Mouse (Mus musculus): ENCODE results near the gene Zbtb20.

The Zbtb20 gene

DNA sequence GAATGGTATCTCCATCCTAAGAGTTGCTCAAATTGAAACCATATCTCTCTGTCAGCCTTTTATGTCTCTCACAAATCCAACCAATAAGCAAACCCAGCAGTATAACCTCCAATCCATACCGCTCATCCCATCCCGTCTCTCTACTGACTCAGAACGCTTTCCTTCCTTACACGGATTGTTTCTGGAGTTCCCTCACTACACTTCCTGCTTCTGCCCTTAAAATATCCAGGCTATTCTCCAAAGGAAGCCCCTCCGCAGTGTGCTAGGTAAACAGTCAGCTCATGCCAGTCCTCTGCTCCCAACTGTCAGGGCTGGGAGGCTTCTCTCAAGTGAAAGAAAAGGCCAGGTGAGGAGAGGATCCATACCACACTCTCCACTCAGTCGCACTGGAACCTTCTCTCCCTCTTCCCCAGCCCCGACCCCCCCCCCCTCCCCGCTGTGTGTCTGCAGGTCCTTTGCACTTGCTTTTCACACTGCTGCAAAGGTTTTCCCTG is 563.2 kb downstream of the Zbtb20 start:
- H3K36me3 ChIP-seq (ENCODE audit: control insufficient read depth, insufficient read depth, low read length, poor library complexity, severe bottlenecking), result no peaks in the 10 kb centered on the region
- H3K27me3 ChIP-seq (ENCODE audit: control insufficient read depth, insufficient read depth, low read length, poor library complexity, severe bottlenecking), result no peaks in the 10 kb centered on the region
- no peak for DNase-seq (ENCODE audit: low read depth, low spot score)

GRCm38 (mm10) chr16:43441392-43441791 is 565.7 kb downstream of the Zbtb20 start:
- Histone ChIP-seq H3K27me3 (ENCODE audit: control insufficient read depth, insufficient read depth, low read length, poor library complexity, severe bottlenecking) (no peaks in the 10 kb centered on the region), H3K36me3 (ENCODE audit: control insufficient read depth, insufficient read depth, low read length, poor library complexity, severe bottlenecking) (no peaks in the 10 kb centered on the region)
- DNase-seq (ENCODE audit: low read depth, low spot score), result no peak

DNA sequence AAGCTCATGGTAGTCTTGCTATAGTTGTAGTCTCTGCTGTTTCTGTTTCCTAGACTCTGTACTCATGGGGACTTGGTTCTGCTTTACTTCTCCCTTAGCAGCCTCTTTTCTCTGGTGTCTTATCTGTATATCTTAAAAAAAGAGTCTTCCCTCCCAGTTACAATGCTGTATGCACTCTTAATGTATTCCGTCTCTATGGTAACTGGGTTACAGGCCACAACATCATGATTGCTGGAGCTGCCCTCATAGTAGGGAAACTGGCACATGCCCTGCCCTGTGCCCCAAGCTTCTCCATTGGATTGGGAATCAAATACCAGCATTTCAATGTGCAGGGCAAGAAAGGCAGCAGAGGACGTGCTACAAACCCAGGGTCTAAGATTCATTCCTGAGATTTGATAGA is 567.4 kb downstream of the Zbtb20 start:
- Histone ChIP-seq H3K27me3 (ENCODE audit: control insufficient read depth, insufficient read depth, low read length, poor library complexity, severe bottlenecking) (no peaks in the 10 kb centered on the region), H3K36me3 (ENCODE audit: control insufficient read depth, insufficient read depth, low read length, poor library complexity, severe bottlenecking) (no peaks in the 10 kb centered on the region)
- DNase-seq (ENCODE audit: low read depth, low spot score), result no peak

- no peaks in the 10 kb centered on the region for H3K36me3 ChIP-seq (ENCODE audit: control insufficient read depth, insufficient read depth, low read length, poor library complexity, severe bottlenecking)
- H3K27me3 ChIP-seq (ENCODE audit: control insufficient read depth, insufficient read depth, low read length, poor library complexity, severe bottlenecking), result no peaks in the 10 kb centered on the region
- DNase-seq (ENCODE audit: low read depth, low spot score), result no peak
Measured at GRCm38 (mm10) chr16:43448141-43448981, 572.7 kb downstream of the Zbtb20 start.

DNA sequence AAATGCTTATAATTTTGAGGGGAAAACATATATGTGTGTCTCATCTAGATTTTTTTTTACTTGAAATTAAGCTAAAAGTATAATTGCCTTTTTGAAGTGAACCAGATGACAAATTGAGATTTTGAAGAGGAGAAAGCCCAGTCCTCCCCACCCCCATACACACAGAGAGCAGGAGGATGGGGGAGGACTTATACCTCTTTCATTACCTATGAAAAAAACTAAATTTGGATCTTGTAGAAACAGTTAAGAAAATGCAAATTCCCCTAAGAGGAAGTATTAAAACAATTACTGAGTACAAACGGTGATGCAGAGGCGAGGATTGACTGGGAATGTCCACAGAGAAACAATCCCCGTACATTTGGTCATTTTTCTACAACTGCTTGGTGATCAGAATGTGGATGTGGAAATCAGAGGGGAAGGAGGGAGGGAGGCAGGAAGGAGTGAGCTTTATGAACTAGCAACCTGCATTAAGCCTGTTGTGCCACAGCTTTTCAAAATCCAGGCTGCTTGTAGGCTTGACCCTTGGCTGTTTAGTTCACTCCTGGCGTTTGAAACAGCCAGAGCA is 578.8 kb downstream of the Zbtb20 start:
- Histone ChIP-seq H3K27me3 (ENCODE audit: control insufficient read depth, insufficient read depth, low read length, poor library complexity, severe bottlenecking) (no peaks in the 10 kb centered on the region), H3K36me3 (ENCODE audit: control insufficient read depth, insufficient read depth, low read length, poor library complexity, severe bottlenecking) (no peaks in the 10 kb centered on the region)
- no peak for DNase-seq (ENCODE audit: low read depth, low spot score)

GRCm38 (mm10) chr16:43456446-43457172 is 580.9 kb downstream of the Zbtb20 start:
- Histone ChIP-seq H3K36me3 (ENCODE audit: control insufficient read depth, insufficient read depth, low read length, poor library complexity, severe bottlenecking) (no peaks in the 10 kb centered on the region), H3K27me3 (ENCODE audit: control insufficient read depth, insufficient read depth, low read length, poor library complexity, severe bottlenecking) (no peaks in the 10 kb centered on the region)
- DNase-seq (ENCODE audit: low read depth, low spot score), result no peak

- Histone ChIP-seq H3K27me3 (ENCODE audit: control insufficient read depth, insufficient read depth, low read length, poor library complexity, severe bottlenecking) (no peaks in the 10 kb centered on the region), H3K36me3 (ENCODE audit: control insufficient read depth, insufficient read depth, low read length, poor library complexity, severe bottlenecking) (no peaks in the 10 kb centered on the region)
- DNase-seq (ENCODE audit: low read depth, low spot score), result no peak
Measured at GRCm38 (mm10) chr16:43457814-43458213, 582.1 kb downstream of the Zbtb20 start.

DNA sequence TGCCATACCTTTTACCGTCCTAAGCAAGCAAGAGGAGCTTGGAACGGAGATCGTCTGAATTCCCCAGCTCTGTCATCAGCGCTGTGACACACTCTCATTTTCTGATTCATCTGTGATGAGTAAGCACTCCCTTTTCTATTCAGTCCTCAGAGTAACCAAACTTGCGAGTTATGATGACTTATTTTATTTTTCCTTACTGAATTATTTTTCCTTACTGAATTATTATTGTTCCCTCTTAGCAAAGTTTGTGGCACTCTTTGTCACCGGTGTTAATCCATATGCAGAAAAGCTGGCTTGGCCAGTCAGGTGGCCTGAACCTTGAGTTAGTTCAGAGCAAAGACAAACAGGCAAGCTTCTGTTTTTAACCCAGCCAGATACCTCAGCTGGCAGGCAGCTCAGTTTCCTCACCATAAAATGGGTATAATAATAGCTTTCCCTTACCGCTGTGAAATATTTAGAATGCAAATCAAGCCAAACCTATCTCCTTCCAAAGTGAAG is 583.1 kb downstream of the Zbtb20 start:
- no peaks in the 10 kb centered on the region for H3K27me3 ChIP-seq (ENCODE audit: control insufficient read depth, insufficient read depth, low read length, poor library complexity, severe bottlenecking)
- DNase-seq (ENCODE audit: low read depth, low spot score), result no peak

DNA sequence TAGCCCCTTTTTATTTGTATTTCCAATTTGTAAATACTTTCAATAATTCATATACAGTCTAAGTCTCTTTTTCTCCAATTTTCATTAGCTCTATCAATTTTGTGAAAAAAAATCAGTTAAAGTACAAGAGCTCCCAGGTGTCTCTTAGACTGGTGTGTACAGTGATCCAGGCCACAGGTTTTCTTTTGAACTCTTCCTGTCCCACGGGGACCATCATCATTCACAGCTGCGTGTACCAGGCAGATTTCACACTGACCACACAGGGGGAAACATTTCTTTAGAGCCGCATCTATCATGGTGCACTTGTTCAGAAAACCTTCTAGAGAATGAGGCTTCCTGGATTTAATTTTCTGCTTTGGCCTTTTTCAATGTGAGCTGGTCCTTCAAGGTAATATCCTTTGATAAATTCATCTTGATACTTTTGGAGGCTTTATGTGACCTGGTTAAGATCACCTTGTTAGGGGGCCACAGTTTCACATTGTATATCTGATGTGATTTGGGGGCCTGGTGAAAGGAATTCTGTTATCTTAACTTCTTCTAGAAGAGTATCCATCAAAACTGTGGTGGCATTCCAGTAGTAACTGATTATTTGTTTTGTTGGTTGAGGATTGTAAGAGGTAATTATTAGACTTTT is 586.2 kb downstream of the Zbtb20 start:
- DNase-seq (ENCODE audit: low read depth, low spot score), result no peak
- H3K36me3 ChIP-seq (ENCODE audit: control insufficient read depth, insufficient read depth, low read length, poor library complexity, severe bottlenecking), result no peaks in the 10 kb centered on the region
- H3K27me3 ChIP-seq (ENCODE audit: control insufficient read depth, insufficient read depth, low read length, poor library complexity, severe bottlenecking), result no peaks in the 10 kb centered on the region

More for the DNA sequence above, 583.1 kb downstream of the Zbtb20 start:
- no peaks in the 10 kb centered on the region for H3K36me3 ChIP-seq (ENCODE audit: control insufficient read depth, insufficient read depth, low read length, poor library complexity, severe bottlenecking)

GRCm38 (mm10) chr16:43462470-43463455 is 587.1 kb downstream of the Zbtb20 start:
- H3K36me3 ChIP-seq (ENCODE audit: control insufficient read depth, insufficient read depth, low read length, poor library complexity, severe bottlenecking), result no peaks in the 10 kb centered on the region
- DNase-seq (ENCODE audit: low read depth, low spot score), result no peak
- H3K27me3 ChIP-seq (ENCODE audit: control insufficient read depth, insufficient read depth, low read length, poor library complexity, severe bottlenecking), result no peaks in the 10 kb centered on the region

DNA sequence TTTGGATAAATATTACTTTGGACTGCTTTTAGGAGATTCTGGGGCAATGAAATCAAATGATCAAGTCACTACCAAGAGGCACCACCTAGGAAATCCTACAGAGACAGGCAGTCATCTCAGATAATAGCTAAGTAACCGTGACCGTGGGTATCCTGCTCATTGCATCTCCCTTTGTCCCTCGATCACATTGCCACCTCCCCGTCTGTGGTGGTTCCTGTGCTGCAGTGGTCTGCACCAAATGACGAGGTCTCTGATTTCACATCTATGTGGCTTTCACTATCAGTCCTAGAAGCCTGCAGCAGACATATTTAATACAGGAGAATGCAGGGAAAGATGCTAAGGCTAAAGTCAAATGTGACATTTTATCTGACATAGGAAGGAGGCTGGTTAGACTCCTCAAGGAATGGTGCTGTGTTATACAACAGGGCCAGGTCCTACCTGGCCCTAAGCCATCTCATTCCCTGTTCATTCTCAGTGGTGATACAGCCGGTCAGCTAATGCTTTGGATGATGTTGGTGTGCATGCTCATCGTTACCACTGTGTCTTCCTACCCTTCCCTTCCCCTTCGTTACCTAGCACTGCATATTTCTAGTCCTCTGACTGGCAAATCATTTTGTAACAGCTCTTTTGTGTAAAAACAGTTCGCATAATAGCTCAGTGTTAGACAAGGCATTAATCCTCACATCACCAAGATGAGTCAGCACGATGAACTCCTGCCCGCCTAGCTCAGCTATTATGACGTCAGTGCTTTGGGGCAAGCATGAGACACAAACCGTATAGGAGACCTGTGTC is 588.2 kb downstream of the Zbtb20 start:
- Histone ChIP-seq H3K36me3 (ENCODE audit: control insufficient read depth, insufficient read depth, low read length, poor library complexity, severe bottlenecking) (no peaks in the 10 kb centered on the region), H3K27me3 (ENCODE audit: control insufficient read depth, insufficient read depth, low read length, poor library complexity, severe bottlenecking) (no peaks in the 10 kb centered on the region)
- no peak for DNase-seq (ENCODE audit: low read depth, low spot score)

DNA sequence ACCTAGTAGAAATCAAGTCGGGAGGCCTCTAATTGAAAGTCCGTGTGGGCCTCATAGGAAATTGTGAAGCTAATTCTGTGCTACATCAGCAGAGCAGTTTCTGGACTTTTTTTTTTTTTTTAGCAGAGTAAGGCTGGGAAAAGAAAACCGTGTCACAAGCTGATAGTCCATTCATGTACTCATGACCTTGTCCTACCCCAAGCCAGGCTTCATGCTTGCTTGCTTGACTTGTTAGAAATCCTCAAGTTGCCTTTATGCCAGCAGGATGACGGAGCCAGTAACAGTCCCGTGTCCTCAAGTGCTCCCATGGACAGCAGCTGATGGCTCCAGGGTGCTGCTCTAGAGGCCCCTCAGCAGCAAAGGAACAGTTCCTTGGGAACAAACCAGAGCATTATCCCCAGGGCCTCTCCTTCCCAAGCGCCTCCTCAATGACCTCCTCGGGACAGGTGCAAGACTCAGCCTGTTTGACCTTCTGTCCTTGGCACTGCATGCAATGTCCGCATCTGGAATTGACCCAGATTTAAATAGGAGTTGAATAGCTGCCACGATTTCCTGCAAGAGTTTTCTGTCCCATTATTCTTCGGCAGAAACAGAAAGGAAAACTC is 588.9 kb downstream of the Zbtb20 start:
- no peaks in the 10 kb centered on the region for H3K27me3 ChIP-seq (ENCODE audit: control insufficient read depth, insufficient read depth, low read length, poor library complexity, severe bottlenecking)
- no peaks in the 10 kb centered on the region for H3K36me3 ChIP-seq (ENCODE audit: control insufficient read depth, insufficient read depth, low read length, poor library complexity, severe bottlenecking)
- no peak for DNase-seq (ENCODE audit: low read depth, low spot score)

- DNase-seq (ENCODE audit: low read depth, low spot score), result no peak
- Histone ChIP-seq H3K27me3 (ENCODE audit: control insufficient read depth, insufficient read depth, low read length, poor library complexity, severe bottlenecking) (no peaks in the 10 kb centered on the region), H3K36me3 (ENCODE audit: control insufficient read depth, insufficient read depth, low read length, poor library complexity, severe bottlenecking) (no peaks in the 10 kb centered on the region)
Measured at GRCm38 (mm10) chr16:43465368-43465839, 589.7 kb downstream of the Zbtb20 start.

Measured in splenic B cell, adult 2 months (primary cell).